Mouse (Mus musculus) small intestine, adult 2 months (tissue): ENCODE results near the gene Ets1. TPM values are rescaled to one million over a fixed set of nuclear protein-coding genes. Genes with fewer than 3 reads are reported as not detected.
A peak's percentile ranks its signal among the peaks of the same experiment; 100 is the strongest.

Source experiments
- H3K27ac ChIP-seq: fragments of 200-500 bp; 2 replicates; pipeline ENCODE4 v1.5.1; 2012; ENCODE audit warnings: low read depth, low read length, control low read depth, inconsistent platforms; ENCODE audit not compliant: insufficient read depth
- H3K27me3 ChIP-seq: fragments of 200-500 bp; 2 replicates; pipeline ENCODE4 v1.6.1; 2012; ENCODE audit warnings: mild to moderate bottlenecking, moderate library complexity, low read length, inconsistent platforms; ENCODE audit not compliant: control insufficient read depth, insufficient read depth
- H3K36me3 ChIP-seq: fragments of 200-500 bp; 2 replicates; pipeline ENCODE4 v1.6.1; 2012; ENCODE audit warnings: mild to moderate bottlenecking, low read length, control low read depth, inconsistent platforms; ENCODE audit not compliant: control insufficient read depth, insufficient read depth
- H3K4me1 ChIP-seq: fragments of 200-500 bp; 2 replicates; pipeline ENCODE4 v1.6.1; 2012; ENCODE audit warnings: low read length, inconsistent platforms, mixed read lengths; ENCODE audit not compliant: control insufficient read depth, insufficient read depth, insufficient read length
- H3K4me3 ChIP-seq: fragments of 200-500 bp; 2 replicates; pipeline ENCODE4 v1.5.1; 2012; ENCODE audit warnings: low read depth, mild to moderate bottlenecking, control low read depth, inconsistent platforms, low read length, moderate library complexity
- CTCF ChIP-seq: fragments of 200-500 bp; IDR thresholded peaks from 2 replicates; pipeline ENCODE4 v1.5.1; 2012; ENCODE audit warnings: low read depth, mild to moderate bottlenecking, control low read depth, inconsistent platforms, low read length, moderate library complexity, mixed read lengths; ENCODE audit not compliant: insufficient replicate concordance, insufficient read length; ENCODE audit errors: extremely low read depth
- POLR2A ChIP-seq: fragments of 200-500 bp; IDR thresholded peaks from 2 replicates; pipeline ENCODE4 v1.6.1; 2012; ENCODE audit warnings: low read depth, mild to moderate bottlenecking, control low read depth, inconsistent platforms, low read length, moderate library complexity
- WGBS: fragments of 180-500 bp; shearing (Covaris S2); methylation state at CpG from one replicate; pipeline ENCODE4 v1.1.7; 2018; 5-methylcytosine and 5-hydroxymethylcytosine counted together
- polyA plus RNA-seq: library from polyadenylated mRNA; depleted of rRNA; stranded (reverse); fragments of >200 nt; gene quantifications from 2 replicates; pipeline ENCODE4 v1.2.3, GENCODE M21; 2012

Ets1 gene
- polyA plus RNA-seq, 1 experiment = 10.2 TPM

GRCm38 (mm10) chr9:32727058-32727457 lies 91.0 kb downstream of the Ets1 start:
- Histone ChIP-seq H3K4me1 (peaks cover 11% of the 10 kb centered on the region; the same call in 1 of the 2 replicates), H3K27me3 (no peaks in the 10 kb centered on the region), H3K4me3 (no peak overlapping the region), H3K27ac (no peak overlapping the region), H3K36me3 (peaks cover 1% of the 10 kb centered on the region; the same call in 1 of the 2 replicates)
- 95% methylated on average over 2 of the region's 2 CpGs for WGBS
- TF ChIP-seq POLR2A = no peak
- no peak for TF ChIP-seq CTCF

- peaks cover 11% of the 10 kb centered on the region; the same call in 1 of the 2 replicates for H3K4me1 ChIP-seq
- WGBS = 80% methylated on average over 7 of the region's 7 CpGs
- peaks cover 1% of the 10 kb centered on the region; the same call in 1 of the 2 replicates for H3K36me3 ChIP-seq
- no peak overlapping the region for H3K27ac ChIP-seq
- H3K27me3 ChIP-seq = no peaks in the 10 kb centered on the region
- no peak overlapping the region for H3K4me3 ChIP-seq
- TF ChIP-seq CTCF = no peak
- TF ChIP-seq POLR2A = no peak
These were observed 92.3 kb downstream of the Ets1 start for GRCm38 (mm10) chr9:32728306-32728705.

DNA sequence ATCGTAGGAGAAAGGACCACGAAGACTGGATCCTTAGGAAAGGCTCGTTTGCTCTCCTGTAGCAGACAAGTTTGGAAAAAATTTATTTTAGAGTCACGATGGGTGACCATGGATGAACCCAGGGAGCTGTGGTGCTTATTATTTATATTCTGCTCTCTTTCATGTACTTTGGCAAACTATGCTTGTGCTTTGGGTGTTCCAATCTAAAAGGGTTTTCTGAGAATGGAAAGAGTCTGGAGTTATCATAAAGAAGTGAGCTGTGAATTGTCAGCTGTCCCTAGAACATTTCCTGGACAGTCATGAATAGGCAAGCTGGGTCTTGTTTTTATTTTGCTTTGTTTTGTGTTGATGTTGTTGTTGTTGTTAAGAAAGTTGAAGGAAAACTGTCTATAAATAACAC lies 92.8 kb downstream of the Ets1 start:
- TF ChIP-seq CTCF = no peak
- TF ChIP-seq POLR2A = no peak
- Histone ChIP-seq H3K27ac (no peak overlapping the region), H3K4me3 (no peak overlapping the region), H3K4me1 (peaks cover 11% of the 10 kb centered on the region; the same call in 1 of the 2 replicates), H3K27me3 (no peaks in the 10 kb centered on the region), H3K36me3 (peaks cover 2% of the 10 kb centered on the region)
- 69% methylated on average over 4 of the region's 4 CpGs for WGBS

DNA sequence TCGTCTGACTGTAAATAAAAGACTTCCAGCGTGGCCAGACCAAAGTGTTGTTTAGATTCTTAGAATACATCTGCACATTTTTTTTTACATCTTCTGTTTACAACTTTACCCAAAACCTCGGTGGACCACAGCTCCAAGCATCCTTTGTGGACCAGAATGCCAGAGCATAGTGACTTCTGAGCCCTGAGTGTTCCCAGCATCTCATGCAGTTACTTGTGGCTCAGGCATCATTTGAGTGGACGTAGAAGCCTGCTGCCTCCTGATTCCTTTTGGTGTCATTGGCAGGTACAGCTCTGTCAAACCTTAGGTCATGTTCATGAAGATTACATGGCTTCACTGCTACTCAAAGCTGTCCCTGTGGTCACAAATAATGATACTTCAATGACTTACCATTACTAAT lies 93.2 kb downstream of the Ets1 start:
- Histone ChIP-seq H3K27ac (no peak overlapping the region), H3K36me3 (peaks cover 2% of the 10 kb centered on the region)
- 74% methylated on average over 4 of the region's 4 CpGs for WGBS

GRCm38 (mm10) chr9:32730001-32730655 lies 94.1 kb downstream of the Ets1 start:
- H3K4me3 ChIP-seq = no peak overlapping the region
- no peak overlapping the region for H3K27ac ChIP-seq
- H3K4me1 ChIP-seq = peaks cover 11% of the 10 kb centered on the region; the same call in 1 of the 2 replicates
- H3K27me3 ChIP-seq = no peaks in the 10 kb centered on the region
- no peak for TF ChIP-seq CTCF
- no peak for TF ChIP-seq POLR2A
- peaks cover 2% of the 10 kb centered on the region for H3K36me3 ChIP-seq
- WGBS = 77% methylated on average over 9 of the region's 9 CpGs

More for the DNA sequence above, 93.2 kb downstream of the Ets1 start:
- peaks cover 11% of the 10 kb centered on the region; the same call in 1 of the 2 replicates for H3K4me1 ChIP-seq
- TF ChIP-seq CTCF = no peak
- no peak for TF ChIP-seq POLR2A
- H3K4me3 ChIP-seq = no peak overlapping the region
- H3K27me3 ChIP-seq = no peaks in the 10 kb centered on the region

DNA sequence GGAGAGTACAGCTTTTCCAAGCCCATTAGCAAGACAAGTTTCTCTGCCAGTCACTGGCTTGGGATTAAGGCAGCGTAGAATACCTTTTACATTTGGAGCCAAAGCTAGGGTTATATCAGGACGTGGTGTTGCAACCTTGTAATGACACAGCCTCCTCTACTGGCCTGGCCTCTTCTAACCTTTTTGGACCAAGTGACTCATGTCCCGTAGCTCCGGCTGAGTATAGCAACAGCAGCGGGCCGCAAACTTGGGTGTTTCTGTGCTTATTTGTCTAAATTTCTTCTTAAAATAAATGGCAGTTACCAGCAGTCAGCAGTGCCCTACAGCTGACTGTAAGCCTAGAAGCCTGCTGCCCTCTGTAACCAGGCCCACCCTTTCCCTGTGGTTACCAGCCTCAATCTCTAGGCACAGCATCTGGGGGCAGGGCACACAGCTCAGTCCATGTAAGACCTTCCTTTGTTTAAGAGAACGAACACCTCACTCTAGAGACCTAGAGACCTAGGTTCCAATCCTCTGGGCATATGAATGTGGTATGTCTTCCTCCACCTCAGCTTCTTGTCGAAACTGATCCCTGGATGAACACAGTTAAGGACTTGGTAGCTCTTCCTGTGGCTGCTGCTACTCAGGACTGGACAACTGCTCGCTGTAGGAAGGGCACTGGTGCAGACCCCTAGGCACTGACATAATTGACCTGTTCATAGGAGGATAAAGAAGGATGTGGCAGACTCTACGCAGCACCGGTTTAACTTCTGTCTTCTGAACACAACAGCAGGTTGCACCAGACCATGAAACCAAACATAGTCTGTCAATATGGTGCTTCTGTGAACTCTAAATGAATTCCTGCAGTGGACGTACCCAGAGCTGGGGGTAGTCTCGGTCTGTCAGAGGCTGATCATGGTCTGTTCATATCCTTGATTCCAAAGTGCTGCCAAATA lies 94.9 kb downstream of the Ets1 start:
- H3K4me1 ChIP-seq = peaks cover 11% of the 10 kb centered on the region; the same call in 1 of the 2 replicates
- no peaks in the 10 kb centered on the region for H3K27me3 ChIP-seq
- peaks cover 2% of the 10 kb centered on the region for H3K36me3 ChIP-seq
- no peak overlapping the region for H3K4me3 ChIP-seq
- peak overlapping the region; percentile 52 for H3K27ac ChIP-seq
- TF ChIP-seq CTCF = no peak
- no peak for TF ChIP-seq POLR2A
- WGBS = 73% methylated on average over 13 of the region's 13 CpGs

GRCm38 (mm10) chr9:32731787-32732186 lies 95.8 kb downstream of the Ets1 start:
- 22% methylated on average over 9 of the region's 9 CpGs for WGBS
- Histone ChIP-seq H3K27ac (peak overlapping the region; percentile 52), H3K27me3 (no peaks in the 10 kb centered on the region), H3K4me1 (peaks cover 11% of the 10 kb centered on the region; the same call in 1 of the 2 replicates), H3K4me3 (no peak overlapping the region), H3K36me3 (peaks cover 2% of the 10 kb centered on the region)
- TF ChIP-seq POLR2A (no peak), CTCF (no peak)
